Mouse (Mus musculus) lung, adult 18-20 months (tissue): Measurements from ENCODE around the gene Vps13d.

Source experiments
- DNase-seq, 2 experiments: peaks; one replicate each; pipeline ENCODE4 v3.0.0; 2022; ENCODE audit warnings: mixed read lengths in 2 of 2

The Vps13d gene

DNA sequence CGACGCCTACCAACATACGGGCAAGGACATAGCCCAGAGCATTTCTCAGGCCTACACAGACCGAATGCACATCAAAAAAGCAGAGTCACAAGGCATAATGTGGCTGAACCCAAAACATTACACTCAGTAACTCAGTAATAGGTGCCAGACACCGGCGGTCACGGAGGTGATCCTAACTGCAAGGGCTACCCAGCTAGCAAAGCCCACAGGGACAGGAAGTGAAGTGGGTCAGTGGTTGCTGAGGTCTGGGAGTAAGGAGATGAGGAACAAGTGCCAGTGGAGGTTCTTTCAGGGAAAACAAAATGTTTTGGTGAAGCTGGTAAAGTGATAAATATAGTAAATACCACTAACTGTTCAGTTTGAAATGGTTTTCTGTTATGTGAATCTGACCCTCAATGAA, 121.1 kb downstream of the Vps13d start:
- no peak for DNase-seq

DNA sequence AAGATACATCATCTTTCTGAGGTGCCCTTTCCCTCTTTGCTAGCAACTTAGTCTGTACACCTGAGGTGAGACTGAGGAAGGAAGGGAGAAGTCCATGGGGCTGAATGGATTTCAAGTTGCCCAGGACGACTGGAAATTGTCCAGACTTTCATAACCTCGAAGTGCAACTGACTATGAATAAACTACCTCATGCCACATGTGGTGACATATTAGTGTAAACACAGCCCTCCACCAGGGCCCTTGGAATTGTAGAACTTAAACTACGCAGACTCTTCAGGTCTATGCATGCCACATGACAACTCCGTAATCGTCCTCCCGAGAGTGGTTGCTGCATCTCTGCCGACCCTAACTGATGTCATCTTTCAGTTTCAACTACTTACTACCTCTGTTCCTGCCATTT, 122.9 kb downstream of the Vps13d start:
- peak; percentile 20 to 67 for DNase-seq

DNA sequence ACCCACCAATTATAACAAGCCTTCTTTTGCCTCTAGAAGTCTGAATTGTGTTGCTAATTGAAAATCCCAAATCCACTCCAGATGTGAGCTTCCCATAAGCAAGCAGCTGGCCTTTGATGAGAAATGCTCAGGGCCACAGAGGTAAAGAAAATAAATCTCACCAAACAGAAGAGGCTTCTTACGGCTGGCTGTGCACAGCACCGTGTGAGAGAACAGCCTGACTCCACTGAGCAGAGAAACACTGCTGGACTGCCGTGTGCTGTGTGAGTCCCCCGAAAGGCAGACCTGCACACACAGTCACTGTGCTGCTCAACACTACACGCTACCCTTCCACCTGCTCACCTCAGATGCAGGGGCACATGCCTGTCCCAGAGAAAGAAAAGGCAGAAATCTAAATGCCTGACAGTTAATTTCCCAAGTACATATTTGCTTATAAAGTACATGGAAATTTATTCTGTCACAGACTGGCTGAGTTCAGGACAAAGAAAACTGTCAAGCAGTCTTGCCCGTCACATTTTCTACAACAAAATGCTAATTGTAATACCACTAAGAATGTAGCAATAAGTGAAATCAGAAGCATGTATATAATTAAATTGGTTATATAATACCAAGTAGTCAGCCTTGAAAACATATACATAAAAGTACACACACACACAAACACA, 127.7 kb downstream of the Vps13d start:
- DNase-seq: no peak

DNA sequence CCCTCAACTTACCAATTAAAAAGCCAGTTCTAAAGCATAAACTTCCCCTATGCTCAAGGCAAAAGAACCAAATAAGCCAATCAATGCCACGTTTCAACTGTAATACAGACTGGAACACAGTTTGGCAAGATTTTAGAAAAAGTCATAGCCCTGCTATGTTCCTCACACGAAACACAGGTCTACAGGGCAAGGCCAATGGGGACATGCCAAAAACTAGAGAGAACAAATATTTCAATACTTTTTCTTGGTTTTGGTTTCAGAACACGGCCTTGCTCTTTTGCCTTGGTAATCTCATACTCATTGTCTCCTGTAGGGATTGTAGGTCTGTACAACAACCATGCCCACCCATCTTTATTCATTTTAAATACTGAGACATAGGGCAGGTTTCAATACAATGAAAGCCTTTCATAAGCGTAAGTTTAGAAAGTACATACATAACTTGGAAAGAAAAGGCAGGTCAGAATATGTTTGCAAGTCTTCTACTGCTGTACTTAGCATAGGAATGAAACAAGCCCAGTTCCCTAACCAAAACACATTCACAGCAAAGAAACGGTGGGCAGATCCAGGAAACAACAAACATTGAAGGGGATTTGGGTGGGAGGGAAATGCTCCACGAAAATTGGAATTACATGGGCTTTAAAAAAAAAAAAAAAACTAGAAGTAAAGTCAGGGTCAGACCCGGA, 128.3 kb downstream of the Vps13d start:
- DNase-seq: no peak

DNA sequence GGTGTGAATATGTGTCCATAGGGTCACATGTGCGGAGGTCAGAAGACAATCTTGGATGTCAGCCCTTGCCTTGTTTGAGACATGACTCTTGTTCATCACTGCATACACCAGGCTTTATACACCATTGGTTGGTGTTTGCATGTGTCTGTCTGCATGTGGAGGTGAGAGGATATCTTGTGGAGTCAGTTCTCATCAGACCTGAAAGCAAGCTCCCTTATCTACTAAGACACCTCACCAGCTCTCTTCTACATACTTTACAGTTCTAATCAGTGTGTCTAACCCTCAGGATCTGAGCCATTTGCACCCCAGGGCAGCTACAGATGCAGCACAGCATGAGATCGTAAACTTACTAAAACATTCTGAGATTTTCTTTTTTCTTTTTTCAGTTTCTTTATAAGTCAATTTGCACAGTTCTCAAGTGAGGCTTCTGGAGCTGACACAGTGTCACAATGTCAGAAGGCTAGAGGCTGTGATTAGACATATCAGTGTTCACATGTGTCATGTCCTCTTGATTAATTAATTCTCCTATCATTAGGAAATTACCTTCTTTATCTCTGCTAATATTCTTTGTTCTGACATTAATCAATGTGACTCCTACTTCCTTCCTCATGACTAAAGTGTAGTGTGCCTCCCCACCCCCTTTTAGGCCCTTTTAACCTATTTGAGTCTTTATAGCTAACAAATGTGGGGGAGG, 135.9 kb downstream of the Vps13d start:
- DNase-seq: no peak

DNA sequence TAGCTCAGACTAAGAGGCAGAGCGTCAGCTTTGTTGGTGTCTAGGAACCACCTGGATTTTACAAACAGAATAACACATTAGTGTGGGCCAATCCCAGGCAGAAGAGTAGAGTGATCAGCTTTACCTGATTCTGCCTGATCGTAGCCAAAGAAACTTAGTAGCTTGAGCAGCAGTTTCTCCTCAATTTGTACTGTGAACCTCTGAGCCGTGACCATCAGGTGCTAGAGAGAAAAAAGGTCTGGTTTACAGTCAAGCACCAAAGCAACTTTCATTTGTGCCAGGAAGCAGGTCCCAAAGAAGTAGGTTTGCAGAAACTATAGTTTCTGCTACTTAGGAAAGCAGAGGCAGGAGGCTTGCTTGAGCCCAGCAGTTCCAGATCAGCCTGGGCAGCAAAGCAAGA, 138.5 kb downstream of the Vps13d start:
- no peak for DNase-seq

DNA sequence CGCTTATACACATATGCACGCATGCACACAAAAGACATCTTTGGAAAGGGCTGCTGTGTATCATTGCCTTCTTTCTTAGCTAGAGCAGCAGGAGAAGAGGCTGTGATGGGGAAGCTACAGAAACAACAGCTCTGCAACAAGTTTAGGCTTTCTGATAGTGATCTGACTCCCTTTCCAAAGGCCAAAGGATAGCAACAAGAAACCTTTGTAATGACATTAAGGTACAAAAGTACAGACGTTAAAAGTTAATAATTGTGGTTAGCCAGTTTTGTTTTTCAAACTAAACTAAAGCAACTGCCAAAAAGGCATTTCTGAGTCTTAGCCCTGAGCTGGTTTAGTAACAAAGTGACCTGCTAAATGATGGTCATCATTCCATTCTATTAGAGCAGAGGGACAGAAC, 139.0 kb downstream of the Vps13d start:
- no peak for DNase-seq

DNA sequence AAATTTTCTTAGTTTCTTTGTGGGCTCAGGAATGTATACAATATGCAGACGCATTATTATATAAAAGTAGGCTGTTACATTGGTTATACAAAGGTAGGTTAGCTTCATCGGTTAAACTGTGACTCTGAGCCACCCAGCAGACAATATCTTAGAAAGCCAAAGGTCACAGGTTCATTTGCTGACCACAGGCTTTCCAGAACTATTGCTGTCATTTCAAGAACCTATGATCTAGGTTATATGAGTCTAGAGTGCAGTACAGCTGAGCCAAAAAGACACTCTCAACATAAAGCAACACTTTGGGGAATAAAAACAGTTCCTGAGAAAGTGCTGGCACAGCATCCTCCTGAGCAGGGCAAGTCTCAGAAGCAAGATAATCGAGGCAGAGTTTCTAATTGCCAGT, 140.4 kb downstream of the Vps13d start:
- no peak for DNase-seq

DNA sequence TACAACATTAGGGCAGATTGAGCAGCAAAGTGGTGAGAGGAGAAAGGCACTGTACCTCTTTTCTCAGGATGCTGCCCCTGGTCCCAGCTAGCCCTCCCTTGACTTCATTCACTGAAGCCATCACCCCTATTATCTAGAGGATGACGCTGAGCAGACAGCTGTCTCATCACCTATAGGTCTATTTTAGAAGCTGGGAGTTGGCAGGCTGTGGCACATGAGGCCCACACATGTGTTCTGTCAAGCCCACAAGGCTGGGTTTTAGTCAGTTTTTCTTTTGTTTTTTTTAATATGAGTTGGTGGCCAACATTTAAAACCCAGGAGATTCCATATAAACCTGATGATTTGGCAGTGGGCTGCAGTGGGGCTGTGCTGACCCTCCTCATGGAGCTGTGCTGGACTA, 142.1 kb downstream of the Vps13d start:
- no peak for DNase-seq

DNA sequence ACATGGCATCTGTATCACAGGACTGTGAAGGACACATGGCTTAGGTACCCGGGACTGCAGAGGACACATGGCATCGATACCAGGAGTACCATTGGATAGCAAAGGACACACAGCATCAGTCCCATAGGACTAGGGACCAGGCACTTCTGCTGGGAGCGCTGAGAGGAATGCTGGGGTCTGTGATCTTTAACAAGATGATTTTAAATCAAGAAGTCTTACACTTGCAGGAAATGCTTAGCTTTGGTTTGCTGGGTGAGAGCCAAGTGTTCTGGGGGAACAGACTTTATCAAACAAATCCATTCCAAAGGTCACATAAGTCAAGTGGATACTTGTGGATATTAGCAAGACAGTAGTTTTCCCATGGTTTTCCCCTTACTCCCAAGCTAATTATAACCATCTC, 142.5 kb downstream of the Vps13d start:
- peak in 1 of 2 experiments; percentile 29 for DNase-seq

DNA sequence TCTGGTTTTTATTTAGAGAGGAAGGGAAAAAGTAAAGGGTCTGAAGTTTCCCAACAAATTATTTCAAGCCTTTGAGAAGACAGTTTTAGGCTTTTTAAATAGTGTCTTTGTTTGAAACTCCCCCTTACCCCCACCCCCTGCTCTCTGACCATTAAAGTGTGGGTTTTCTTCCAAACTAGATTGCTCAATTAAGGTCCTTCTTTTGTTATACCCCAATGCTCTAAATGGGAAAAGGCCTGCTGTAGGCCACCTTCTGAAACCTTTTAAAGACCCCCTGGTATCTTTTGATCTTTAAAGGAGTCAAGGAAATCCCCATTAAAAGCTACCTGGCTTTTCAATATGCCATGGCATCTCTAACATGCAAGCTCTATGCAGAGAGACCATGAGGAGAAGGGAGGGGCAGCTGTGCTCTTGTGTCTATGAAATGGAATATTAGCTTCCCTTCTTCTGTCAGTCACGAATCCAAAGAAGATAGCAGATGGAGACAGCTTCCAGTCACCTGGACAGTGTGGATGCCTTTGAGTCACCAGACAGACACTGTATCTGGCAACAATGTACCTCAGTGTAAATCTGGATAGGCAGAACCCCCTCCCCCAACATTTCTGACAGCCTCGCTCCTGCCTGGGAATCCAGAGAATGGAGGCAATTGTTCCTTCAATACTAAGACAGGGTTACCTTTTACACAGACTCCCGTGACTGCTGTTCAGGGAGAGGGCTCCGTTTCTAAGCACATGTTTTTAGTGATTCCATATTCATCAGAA, 143.4 kb downstream of the Vps13d start:
- DNase-seq: no peak

DNA sequence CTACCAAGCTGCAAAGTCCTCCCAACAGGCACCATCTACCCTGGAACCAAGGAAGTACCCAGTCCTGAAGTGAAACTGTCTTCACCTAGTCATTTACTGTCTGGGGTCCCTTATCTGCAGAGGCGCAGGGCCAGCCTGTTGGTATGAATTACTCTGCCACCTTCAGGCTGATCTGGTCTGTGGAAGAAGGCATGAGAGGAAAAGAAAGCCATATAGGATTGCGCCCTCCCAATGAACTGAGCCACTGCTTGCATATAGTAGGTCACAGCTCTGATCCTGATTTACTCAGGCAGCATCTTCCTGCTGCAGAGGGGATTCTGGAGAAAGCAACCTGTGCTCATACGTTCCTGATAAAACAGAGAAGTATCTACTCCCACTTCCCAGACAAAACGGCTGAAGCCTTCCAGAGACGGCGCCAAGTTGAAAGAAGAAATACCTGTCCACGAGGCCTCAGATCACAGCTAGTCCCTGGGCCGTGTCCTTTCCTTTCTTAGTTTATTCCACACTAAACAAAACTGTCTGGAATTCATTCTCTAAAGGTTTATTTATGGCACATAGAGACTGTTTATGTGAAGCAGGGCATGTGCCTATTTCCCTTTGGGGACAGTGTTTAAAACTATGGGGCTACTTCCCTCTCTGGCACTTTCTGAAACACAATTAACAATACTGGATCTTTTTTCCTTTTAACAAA, 144.1 kb downstream of the Vps13d start:
- DNase-seq: no peak

DNA sequence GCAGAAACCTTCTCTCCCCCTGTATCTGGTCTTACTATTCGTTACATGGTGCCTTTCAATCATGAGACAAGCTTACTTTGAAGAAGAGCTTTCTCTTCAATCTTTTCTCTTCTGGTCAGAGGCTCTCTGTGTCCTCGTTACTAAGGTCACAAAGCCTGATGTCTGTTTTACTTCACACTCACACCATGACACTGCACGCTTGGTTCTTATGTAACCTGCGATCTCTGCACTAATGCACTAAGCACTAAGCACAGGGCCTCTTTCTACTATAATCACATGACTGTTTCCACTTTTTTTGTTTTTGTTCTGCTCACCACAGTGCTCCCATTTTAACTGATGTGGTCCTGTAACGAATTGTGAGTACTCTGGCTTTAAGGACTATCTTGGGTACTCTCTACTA, 146.8 kb downstream of the Vps13d start:
- DNase-seq: no peak

DNA sequence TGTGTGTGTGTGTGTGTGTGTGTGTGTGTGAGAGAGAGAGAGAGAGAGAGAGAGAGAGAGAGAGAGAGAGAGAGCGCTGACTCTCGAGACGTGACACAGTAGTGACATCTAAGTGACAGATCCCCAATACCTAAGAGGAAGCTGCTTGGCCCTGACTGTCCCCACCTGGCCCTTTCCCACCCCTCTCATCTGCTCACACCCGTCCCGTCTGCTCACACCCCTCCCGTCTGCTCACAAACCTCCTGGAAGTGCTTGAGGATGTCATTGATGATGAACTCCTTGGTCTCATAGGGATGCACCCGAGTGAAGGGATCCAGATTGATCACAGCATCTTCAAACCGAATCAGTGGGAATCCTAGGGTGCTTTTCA, 148.8 kb downstream of the Vps13d start:
- no peak for DNase-seq

DNA sequence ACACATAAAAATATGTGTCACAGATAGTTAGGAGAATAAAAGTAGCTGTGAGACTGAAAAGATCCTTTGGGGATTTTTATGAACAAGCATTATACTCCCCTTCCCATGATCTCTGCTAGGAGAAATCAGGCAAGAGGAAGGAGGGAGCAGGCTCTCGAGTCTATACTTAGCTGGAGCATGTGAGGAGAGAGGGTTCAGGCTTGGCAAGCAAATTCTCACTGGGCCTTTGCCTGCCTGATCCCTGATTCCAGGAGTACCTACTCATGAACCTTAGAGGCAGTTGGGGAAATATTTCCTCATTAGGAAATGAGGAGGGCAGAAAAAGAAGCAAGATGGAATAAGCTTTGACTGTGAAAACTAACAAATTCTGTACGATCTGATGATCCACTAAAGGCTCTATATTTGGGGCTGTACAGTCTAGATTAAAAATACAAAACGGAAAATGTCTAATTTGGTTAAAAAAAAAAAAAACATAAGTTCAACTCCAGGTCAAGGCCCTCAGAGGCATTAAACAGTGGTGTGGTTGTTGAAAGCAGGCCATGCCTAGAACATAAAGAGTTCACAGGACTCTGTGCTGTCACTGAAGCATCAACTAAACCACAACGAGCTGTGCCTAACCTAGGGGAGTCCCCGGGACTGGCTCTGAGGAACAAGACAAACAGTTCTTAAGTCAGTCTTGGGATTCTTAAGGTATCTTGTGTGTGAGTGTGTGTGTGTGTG, 149.3 kb downstream of the Vps13d start:
- DNase-seq: no peak

DNA sequence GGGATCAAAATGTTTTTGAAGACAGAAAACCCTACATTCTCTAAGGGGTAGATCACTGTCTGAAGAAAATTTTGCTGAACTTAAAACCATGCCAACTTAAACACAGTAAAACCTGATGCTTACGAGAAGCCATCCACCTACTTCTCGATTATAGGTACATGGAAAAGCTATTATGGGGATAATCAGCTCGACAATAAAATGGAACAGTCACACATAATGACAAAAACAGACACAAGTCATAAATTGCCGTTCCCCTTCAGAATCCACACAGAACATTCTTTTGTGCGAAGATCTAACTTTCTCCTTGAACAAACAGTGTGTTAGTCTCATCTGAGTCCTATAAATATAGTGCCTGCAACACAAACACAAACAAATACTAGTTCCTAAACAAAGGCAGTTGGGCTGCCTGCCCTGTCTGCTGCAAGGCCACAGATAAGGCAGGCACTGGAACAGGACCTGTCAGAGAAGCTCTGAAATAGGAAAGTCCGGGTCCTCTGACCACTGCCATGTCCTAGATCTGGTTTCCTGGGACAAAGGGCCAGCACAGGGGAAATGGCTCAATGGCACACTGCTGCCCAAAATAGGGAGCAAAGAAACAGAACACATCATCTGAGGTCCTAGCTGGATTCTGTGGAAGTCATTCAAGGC, 153.5 kb downstream of the Vps13d start:
- peak in 1 of 2 experiments; percentile 20 for DNase-seq

DNA sequence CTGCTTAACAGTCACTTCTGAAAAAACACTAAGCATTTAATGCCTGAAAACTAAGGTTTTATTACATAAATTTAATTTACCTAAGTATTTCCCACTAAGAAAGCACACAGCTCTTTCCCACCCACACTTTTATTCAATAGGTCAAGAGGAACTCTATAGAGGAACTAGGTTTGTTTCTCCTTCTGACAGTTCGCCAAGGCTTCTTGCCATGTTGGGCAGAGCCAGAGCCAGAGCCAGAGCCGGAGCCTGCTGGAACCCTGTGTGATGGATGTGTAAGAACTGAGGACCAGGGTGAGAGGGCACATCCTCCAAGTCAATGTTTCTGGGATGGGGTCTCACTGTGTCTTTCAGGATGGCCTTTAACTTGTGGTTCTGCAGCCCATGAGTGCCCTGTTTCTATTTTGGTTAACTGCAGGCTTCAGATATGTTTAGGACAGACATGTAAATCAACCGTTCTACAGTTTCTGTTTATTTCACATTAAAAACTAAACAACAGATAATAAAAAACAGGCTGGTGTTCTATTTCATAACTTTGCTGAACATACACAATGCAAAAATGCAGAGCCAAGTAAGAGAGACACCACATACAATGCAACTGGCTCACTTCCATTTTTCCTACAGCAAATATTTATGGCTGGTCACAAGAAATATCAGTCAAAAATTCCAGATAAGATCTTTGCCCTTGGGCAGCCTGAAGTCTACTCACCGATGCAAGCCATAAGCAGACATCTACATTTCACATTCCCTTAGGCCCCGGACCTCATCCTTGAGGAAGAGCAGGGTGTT, 157.0 kb downstream of the Vps13d start:
- peak in 1 of 2 experiments; percentile 21 for DNase-seq

DNA sequence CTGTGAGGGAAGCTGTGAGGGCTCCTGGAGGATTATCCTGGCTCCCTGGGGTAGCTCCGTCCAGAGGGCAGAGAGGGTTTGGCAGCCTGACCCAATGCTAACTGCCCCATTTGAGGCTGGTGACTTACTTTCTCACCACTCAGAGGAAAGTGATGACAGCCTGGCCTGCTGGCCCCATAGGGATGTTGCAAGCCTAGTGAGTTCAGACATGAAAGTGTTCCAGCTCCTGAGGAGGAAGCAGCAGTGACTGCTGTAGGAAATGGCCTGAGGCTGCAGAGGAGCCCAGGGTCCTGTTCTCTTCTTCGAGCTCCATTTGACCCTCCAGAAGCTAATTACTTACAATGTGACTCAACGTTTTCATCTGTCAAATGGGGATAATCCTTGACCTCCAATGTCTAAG, 157.8 kb downstream of the Vps13d start:
- peak; percentile 55 to 61 for DNase-seq

DNA sequence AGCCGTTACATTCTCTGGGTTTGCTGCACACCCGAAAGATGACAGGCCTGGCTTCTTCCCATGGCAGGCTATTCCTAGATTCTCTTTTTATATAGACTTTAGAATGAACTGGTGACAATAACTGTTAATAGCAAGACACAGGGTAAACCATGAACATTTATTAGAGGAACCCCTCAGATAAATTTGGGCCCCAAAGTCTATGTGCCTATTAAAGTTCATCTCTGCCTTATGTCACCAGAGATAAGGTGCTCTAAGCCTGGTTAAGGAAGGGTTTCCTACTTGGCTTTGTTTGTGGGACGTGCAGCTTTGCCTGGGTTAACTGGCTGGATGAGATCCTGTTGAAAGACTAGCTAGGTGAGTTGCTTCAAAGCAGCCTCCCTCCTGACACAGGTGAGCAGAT, 159.4 kb downstream of the Vps13d start:
- no peak for DNase-seq

DNA sequence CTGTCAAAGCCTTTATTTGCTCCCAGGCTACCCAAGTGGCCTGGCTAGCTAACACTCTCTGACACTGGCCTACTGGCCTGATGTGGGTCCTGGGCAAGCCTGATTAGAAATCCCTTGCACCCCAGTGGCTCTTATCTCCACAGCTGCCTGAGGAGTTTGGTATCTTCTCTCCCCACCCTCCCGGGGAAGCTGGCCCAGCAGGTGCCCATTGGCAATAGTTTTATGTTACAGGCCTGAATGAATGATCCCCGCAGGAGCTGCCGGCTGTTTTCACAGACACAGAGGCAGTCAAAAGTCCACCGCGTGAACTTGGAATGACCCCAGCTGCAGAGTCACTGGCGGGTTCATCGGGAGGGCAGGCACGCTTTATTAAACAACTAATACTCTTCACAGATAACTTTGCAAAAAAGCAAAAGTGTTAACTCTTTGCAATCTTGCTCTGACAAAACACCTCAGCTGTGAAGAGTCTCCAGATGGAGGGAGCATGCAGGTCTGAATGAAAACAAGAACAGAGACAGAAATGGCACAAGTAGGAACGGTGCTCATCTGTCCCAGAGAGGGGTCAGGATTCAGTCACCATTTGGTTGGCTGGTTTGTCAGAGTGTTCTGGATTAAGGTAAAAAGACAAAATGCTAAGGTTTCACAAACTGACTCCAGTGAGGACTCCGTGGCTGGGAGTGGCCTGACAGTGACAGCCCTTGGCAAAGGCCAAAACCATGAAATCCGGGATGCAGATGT, 160.1 kb downstream of the Vps13d start:
- no peak for DNase-seq
